Mouse (Mus musculus) lung, postnatal 36 days (tissue): ENCODE measurements at regions not wholly inside any gene's neighbourhood (a gene's known extent, or its start where the extent isn't known, plus 50 kb on each side); places are given as distances from the start of the nearest gene placed in this dataset.

Experiments
- DNase-seq: peaks from one replicate; pipeline ENCODE4 v3.0.0; 2022; ENCODE audit warnings: mixed read lengths

DNA sequence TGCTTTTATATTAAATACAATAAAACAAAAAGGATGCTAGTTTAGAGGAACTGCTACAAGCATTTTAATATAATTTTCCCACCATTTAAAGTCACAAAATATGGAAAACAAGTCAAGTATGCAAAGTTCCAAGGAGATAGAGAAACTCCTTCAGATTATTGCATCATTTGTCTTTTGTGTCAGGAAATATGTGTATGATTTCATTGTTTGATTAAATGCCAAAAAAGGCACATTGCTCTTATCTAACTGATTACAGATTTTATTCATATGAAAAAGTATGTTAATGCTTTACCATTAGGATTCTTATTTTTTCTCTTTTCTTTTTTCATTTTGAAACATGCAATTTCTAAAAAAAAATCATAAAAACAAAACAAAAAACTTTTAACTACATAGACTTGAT, 342.2 kb upstream of the Zeb2 start:
- no peak for DNase-seq

DNA sequence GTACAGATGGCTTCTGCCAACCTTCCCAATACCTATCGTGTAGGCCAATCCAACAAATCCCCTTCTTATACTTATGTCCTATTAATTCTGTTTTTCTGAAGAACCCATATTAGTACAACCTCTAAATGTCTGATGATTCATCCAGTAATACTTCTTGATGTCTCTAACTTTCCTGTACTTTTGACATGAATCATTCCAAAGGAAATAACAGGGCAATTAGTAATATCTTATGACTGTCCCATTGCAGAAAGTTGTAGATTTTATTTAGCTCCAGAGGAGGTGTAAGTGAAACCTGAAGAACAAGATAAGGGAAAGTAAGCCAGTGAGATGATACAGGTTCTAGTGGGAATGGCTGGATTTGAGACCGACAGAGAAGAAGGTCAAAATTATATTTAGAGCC, 337.6 kb upstream of the Zeb2 start:
- DNase-seq, result no peak

DNA sequence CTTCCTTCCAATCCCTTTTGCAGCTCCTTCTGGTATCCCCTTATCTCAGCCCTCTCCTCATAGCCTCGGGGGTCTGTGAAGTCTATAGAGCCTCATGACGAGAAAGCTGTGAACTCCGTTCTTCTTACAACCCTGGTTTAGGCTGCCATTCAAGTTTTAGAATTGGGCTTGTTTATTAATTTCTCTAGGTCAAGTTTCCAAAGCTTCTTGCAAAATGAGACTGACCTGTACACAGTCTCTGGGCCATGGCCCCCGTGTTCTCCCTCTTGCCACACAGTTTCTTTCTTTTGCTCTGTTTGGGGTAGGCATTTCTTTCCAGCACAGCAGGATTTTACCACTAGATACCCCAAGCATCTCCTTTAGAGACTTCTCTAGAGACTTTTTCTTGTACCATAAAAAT, 322.0 kb upstream of the Zeb2 start:
- DNase-seq, result peak; percentile 10

DNA sequence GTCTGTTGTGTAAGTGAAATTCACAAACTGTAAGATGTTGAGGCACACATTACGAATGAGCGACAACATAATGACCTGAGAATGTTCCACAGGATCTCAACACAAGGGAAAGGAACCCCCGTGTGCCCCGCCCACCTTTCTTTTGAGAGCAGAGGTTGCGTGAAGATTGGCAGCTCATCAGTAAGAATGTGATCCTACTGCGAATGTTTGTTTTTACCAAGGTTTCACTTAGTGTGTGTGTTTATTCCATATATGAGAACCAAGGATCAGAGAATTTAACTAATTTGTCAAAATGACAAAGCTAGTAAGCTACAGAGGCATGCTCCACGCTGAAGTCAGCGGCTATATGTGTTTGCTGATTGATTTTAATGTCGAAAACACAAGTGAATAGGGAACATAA, 321.5 kb upstream of the Zeb2 start:
- peak; percentile 6 for DNase-seq

DNA sequence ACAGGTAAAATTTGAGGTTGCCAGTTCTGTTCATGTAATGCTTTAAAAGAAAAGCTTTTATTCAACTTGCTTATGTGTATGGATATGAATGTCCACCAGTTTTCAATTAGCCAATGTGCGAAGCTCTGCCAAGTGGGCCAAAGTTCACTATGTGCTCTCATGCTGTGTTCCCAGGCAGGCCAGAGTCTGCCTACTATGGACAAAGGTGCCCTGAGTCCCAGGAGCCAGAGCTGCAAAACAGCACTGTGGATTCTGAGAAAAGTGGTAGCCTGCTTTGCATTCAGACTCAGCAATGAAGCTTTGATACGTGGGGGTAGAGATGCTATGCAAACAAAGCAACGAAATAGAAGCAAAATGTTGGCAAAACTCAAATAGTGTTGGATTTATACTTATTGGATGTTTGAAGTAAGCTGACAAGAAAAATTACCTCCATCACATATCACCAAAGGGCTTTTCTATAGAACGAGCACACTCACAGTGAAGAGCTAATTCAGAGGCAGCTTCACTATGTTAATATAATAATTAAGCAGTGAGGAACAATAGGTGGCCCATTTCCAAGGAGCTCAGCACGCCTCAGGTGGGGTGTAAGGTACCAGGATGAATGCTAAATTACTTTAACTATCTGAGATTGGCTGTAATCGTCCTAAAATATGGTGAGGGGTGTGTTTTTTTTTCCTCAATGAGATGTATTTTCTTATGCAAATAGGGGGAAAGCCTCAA, 318.2 kb upstream of the Zeb2 start:
- peak; percentile 39 for DNase-seq

DNA sequence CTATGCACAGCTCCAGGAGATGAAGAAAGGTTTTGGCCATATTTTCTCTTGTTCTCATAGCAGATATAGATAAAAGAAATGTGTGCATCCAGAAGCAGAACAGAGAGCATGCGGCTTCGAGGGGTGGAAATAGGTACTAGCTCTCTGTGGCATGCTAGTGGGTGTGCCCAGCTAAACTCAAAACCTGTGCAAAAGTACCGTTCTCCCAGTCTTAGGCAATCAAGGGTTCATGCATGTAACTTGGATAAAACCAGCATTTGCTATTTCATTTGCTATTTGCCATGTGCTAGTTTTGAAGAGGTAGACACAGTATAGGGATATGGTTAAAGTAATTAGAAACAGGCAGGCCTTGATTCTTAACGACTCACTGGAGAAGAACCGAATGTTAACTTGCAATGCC, 317.6 kb upstream of the Zeb2 start:
- no peak for DNase-seq

DNA sequence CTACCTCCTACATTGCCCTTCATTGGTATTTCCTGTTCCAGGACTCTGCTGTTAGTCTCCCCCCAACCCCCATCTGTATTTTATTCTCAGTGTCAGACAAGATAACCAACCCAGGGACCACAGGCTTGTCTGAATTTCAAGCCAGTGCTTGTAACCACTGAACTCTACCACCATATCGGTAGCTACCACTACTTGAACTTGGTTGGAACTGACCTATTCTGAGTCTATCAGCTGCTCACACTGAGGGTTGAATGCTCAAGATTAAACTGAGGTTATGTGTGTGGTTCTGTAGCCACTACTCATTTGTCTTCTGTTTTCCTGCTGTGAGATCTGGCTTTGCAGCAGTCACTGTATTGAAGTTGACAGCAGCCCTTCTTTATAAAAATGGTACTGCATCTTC, 317.0 kb upstream of the Zeb2 start:
- no peak for DNase-seq

DNA sequence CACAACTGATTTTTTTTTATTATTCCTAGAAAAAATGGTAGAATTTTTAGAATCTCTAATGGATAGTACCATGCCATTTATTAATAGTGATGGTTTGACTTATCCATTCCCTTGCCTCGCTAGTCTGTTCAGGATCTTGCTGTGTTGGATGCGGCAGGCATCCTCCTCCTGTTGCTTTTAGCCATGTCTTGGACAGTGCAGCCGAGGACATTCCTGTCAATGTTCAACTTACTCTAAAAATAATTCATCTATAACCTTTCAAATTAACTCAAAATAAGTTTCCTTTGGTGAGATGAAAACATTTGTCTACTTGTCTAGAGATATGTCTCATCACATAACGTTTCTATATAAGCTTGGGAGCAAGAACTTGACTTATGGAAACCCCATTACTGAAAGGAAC, 314.2 kb upstream of the Zeb2 start:
- no peak for DNase-seq

DNA sequence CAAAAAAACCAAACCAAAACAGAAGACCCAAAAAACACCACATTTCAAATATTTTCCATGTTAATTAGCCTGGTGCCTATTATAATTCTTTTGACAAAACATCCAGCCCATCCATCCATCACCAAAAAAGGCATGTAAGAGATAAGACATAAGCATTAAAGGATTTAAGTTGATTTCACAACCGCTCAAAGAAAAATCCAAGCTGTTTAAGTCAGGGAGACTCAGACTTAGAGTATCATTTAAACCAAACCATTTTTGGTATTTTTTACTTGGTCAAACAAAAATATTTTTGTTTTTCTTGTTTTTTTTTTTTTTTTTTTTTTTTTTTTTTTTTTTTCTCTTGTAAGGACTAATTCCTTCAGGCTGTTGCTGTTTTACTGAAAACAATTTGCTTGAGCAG, 304.6 kb upstream of the Zeb2 start:
- DNase-seq, result no peak

DNA sequence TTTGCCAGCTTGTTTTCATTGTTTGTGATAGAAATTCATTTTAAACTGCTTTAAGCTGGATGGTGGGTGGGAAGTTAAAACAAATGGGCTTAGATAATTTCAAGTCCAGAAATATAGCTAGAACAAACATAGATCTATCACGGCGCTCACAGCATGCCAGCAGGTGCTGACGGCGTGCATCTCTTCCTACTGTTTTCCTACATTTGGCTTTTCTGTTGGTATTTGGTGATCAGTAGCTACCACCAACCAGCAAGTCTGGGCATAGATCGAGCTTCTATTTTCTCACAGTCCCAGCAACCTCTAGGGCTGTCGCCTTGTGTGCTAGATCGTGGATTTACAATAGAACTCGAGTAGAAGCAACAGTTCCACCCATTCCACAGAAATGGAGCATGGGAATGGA, 290.9 kb upstream of the Zeb2 start:
- no peak for DNase-seq

DNA sequence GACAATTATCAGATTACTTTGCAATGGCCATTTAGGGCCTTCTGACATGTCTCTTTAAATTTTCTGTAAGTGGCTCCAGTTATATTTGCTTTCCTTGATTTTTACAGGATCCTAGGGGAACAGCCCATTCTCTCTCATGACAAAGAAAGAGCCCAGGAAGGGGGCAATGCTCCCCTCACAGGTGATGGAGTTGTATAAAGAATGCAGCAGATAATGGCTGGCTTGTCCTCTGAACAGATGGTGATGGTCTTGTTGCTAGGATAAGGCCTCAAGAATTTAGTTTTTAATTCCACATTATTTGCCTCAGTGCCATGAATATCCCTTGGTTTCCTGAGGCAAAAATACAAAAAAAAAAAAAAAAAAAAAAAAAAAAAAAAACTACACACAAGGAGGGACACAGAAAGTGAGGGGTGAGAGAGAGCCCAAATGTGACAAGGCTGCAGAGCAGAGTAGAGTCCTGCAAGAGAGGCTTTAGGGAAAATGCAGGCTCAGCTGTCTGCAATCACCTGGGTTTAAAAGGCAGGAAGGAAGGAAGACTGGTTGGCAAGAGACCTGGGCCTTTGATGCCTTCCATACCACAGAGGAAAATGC, 272.8 kb upstream of the Zeb2 start:
- no peak for DNase-seq

DNA sequence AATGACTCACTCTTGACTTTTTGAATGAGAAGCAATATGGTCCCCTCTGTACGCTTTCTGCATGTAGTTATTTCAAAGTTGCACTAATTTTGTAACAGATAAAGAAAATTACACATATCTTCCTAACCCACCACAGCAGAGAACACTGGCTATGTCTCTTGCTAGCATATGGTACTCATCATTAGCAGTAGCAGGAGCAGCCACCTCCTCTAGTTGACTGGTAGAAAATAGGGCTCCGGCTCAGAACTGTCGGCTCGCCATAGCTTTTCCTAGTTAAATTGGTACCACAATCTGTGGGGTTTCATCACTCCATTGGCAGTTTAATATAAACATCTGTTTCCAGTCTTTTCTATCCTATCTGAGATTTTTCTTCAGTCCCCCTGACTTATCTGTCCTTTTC, 254.1 kb upstream of the Zeb2 start:
- DNase-seq, result peak; percentile 8

DNA sequence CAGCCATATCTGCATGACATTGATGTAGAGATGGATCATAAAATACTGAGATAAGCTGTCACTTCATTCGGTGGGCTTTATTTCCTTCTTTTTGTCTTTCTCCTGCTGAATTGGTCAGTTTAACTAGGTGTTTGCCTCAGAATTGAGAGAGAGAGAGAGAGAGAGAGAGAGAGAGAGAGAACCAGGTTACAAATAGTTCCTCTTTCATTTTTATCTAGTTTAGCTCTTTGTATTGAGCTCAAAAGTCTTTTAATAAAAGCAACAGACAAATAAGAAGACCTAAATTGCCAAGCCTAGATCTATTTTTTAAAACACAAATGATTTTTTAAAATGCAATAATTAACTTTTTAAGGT, 253.4 kb upstream of the Zeb2 start:
- no peak for DNase-seq

DNA sequence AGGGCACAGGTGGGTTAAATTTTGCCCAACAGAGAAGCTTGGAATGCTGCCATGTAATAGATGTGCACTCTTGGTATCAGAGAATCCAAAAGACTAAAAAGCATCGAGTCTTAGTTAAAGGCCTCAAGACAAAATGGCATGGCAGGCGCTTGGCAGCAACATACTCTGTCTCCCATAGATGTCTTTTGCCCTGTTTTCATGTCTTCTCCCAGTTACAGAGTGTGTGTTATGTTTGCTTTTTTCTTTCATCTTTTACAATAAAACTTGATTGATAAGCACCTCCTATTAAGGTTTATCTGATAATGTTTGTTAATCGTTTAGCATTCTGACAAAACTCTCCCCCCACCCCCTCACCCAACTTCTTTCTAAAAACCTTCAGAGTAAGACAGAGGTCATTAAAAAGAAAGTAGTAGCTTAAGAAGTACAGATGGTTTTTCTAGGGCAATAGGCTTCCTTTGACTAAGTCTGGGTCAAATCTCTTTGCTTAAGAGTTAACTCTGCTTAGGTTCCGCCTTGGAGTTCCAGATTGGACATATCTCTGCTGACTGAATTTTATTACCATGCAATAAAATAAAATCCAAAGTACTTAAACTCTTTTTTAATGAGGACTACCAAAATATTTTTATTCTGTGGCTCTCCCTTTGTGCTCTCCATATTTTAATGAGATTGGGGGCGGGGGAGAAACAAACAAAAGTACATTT, 252.9 kb upstream of the Zeb2 start:
- DNase-seq, result no peak

DNA sequence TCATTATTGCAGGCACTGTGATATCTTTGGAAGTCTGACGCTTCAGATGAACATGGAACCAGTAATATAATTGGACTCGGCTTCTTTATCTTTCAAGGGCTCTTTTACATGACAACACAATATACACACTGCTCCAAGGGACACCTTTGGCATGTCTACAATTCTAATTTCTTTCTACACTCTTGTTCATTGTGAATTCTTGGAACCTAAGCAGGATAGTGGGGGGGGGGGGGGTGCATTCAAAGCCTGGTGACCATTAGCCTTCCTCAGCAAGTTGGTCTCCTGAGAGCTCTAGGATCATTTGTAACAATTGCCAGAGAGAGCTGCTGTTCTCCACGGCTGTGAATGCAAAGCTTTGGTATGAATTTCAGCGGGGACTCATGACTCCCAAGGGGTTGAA, 252.2 kb upstream of the Zeb2 start:
- no peak for DNase-seq

DNA sequence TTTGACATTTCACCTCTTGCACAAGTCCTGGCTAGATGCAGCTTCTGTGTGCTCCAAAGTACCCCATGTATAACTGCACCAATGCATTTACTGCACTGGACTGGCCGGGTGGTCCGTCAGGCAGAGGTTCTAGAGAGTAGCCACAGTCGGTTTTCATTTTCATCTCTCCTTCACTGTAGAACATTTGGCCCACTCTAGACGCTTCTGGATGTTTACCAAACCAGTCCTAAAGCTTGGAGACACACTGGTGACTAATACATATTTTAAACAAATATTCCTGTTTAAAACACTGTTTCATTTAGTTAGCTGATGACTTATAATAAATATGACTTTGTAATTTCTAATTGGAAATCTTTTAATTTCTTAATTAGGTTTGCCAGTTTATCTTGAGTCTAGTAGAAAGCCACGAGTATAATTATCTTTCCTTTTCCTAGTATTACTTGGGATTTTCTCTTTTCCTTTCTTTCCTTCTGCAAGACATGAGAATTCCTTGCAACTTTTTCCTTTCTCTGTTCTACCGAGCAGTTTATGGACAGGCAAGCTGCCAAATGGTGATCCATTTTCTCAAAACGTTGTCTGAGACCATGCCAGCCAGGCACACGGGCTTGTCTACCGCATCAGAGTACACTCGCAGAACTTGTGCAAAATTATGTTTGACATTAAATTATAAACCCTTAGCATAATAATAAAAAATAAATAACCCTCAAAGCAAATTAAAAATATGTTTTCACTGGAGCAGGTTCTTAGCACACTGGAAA, 250.4 kb upstream of the Zeb2 start:
- DNase-seq, result peak; percentile 4

DNA sequence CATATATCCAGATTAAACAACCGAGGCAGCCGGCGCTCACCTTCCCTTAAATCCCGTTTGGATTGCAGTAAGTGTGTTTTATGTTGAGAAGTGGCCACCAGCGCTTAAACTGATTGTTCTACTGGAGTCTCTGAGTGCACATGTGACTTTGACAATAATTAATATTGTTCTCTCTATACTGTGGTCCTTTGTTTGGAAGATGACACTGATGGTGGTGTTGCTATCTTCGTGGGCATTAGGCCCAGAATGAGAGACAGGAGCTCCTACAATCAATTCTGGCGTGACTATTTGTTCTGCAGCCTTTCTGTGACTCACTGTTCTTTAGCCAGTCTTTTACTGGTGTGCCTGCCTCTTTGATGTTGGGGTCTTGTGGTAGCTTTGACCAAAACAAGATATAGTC, 240.1 kb upstream of the Zeb2 start:
- no peak for DNase-seq

DNA sequence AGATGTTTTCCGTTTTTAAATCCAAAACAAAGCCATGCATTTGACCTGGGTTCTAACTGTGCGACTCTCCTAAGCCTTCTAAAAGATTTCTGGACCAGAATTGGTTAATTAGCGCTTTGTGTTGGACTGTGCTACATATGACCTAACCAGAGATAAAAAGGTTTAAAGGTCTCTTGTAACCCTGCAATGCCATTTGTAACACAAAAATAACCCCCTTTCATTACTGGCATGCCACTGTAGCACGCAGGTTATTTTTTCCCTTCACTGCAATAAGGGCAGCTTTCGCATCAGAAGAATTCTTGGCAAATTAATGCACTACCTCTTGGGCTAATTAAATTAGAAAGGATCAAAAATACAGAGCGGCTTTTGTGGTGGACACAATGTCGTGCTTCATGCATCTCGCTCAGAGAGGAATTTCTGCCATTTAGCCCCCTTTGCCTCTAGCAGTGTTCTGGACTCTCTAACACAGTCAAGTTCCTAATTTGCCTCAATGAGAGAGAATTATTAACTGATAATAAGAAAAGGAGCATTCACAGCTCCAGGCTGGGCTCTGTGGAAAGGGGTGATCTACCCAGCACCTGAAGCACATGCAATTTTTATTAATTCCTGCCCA, 239.5 kb upstream of the Zeb2 start:
- no peak for DNase-seq

DNA sequence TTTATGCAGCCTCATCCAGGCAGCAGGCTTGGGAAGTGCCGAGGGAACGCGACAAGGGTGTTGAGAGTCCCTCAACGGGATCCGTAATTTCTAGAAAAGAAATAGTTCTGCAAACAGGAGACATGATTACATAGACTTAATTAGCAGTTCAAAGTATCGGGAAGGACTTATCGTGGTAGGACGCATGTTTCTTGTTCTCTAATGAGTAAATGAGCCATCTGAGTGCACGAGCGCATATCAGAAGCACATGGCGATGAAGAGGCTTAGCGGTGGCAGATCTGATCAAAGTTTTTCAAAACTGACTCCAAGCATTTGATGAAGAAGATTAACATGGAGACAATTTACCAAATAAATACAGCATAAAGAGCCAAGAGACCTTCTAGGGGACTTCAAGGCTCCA, 238.8 kb upstream of the Zeb2 start:
- no peak for DNase-seq

DNA sequence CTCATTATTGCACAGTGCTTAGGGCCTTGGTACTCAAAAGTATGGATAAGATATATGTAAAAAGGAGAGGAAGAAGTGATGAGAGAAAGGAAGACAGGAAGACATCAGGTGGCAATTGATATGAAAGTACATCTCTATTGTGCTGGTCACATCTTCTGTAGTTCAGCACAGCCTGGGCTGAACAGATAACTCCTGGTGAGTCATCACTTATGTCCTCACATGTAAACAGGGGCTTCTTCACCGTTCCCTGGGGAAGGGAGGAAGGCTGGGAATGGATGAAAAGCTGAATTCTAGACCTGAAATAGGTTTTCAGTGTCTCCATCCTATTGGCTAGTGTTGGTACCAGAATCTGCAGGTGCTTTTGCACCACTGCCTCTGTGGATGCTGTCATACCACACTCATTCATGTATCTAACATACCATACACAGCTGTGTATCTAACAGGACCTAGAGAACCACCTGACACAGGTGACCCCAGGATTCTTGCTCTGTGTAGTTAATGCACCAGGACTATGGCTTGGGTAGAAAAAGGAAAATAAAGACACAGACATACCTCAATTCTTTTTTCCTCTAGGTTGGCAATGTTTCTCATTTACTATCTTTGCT, 234.4 kb upstream of the Zeb2 start:
- no peak for DNase-seq

DNA sequence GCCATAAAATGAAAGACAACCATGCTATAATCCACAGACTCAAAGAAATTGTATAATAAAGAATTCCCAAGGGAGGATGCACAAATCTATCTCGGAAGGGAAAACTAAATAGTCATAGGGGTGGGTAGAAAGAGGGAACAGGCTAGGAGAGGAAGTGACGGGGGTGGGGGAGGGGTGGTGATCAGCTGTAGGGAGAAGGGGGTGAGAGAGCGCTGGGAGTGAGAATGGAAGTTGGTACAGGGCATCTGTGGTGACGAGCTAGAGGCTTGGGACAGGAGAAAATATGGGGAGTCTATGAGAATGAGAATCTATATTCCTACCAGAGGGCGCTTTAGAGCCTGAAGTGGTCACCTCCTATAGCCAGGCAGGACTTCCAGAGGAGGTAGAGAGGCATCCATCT, 229.2 kb upstream of the Zeb2 start:
- DNase-seq, result no peak

DNA sequence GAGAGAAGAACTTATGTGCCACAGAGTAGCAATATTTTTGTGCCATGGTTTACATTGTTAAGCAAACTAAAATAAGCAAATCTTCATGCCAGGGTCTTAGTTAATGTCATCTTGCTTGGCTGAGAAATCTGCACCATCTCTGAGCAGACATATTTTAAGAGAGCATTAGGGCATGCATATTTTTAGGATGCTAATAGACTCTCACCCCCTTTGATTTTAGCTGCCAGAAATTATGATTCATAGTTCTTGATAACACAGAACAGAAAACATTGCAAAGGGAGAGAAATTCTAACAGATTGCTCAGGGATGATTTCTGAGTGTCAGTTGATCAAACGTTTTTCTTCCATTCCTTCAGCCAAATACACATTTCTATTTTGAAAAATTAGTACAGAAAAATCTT, 222.7 kb upstream of the Zeb2 start:
- DNase-seq, result no peak

DNA sequence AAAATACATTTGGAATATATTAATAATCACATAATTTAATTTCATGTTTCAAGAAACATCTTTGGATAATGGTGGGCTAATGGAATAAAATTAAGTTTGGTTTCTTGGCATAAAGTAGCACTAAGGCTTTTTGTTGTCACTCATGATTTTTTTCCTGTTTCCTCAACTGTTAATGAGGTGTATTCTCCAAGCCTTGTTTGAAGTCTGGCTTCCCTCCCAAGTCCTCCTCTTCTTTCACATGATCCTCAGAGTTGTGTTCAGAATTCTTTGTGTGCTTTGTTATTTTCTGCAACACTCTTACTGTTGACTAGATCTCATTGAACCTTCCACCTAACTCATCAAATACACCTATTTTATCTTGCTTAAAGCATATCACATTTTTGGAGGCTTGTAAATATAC, 221.6 kb upstream of the Zeb2 start:
- no peak for DNase-seq
